Mouse (Mus musculus) myocyte (in vitro differentiated cells): Measurements from ENCODE around the gene Shh. TPM values are rescaled to one million over a fixed set of nuclear protein-coding genes. Genes with fewer than 3 reads are reported as not detected.

Experiments
- H3K27me3 ChIP-seq: one replicate; pipeline ENCODE4 v1.6.1; 2011; ENCODE audit not compliant: control insufficient read depth, insufficient read depth, insufficient read length
- H3K36me3 ChIP-seq: one replicate; pipeline ENCODE4 v1.6.1; 2011; ENCODE audit not compliant: control insufficient read depth, insufficient read depth
- H3K4me2 ChIP-seq: one replicate; pipeline ENCODE4 v1.6.1; 2011; ENCODE audit warnings: low read depth, control low read depth
- H3K4me3 ChIP-seq: one replicate; pipeline ENCODE4 v1.5.1; 2011; ENCODE audit warnings: mild to moderate bottlenecking, control low read depth, moderate library complexity
- H3K79me2 ChIP-seq: one replicate; pipeline ENCODE4 v1.6.1; 2011; ENCODE audit not compliant: control insufficient read depth, insufficient read depth
- H3ac ChIP-seq: one replicate; pipeline ENCODE4 v1.6.1; 2011; ENCODE audit not compliant: control insufficient read depth, insufficient read length
- CEBPB ChIP-seq: IDR thresholded peaks from 2 replicates; pipeline ENCODE4 v1.6.1; 2011; ENCODE audit warnings: mild to moderate bottlenecking, moderate library complexity; ENCODE audit not compliant: poor library complexity, insufficient read depth, severe bottlenecking
- E2F4 ChIP-seq: IDR thresholded peaks from one replicate; pipeline ENCODE4 v1.6.1; 2011; ENCODE audit warnings: mild to moderate bottlenecking, control low read depth, moderate library complexity; ENCODE audit not compliant: insufficient read depth
- MAX ChIP-seq: IDR thresholded peaks from one replicate; pipeline ENCODE4 v1.6.1; 2011; ENCODE audit warnings: low read depth, mild to moderate bottlenecking, control low read depth
- MYOD1 ChIP-seq, 3 experiments: IDR thresholded peaks; one replicate each; pipeline ENCODE4 v1.6.1; 2011; ENCODE audit warnings: control low read depth in 2 of 3, low read depth in 2 of 3, mild to moderate bottlenecking in 2 of 3, moderate library complexity in 1 of 3; ENCODE audit not compliant: insufficient read length in 2 of 3, control insufficient read depth in 1 of 3
- MYOG ChIP-seq, 3 experiments: IDR thresholded peaks; one replicate each; pipeline ENCODE4 v1.6.1; 2011; ENCODE audit warnings: control low read depth in 2 of 3, low read depth in 2 of 3, mild to moderate bottlenecking in 2 of 3; ENCODE audit not compliant: insufficient read length in 2 of 3, control insufficient read depth in 1 of 3, insufficient read depth in 1 of 3
- POLR2A ChIP-seq: IDR thresholded peaks from one replicate; pipeline ENCODE4 v1.6.1; 2011; ENCODE audit warnings: low read depth, mild to moderate bottlenecking, control low read depth, moderate library complexity; ENCODE audit not compliant: insufficient read length
- POLR2AphosphoS2 ChIP-seq: IDR thresholded peaks from one replicate; pipeline ENCODE4 v1.6.1; 2011; ENCODE audit warnings: low read depth, control low read depth; ENCODE audit not compliant: insufficient read length
- REST ChIP-seq: IDR thresholded peaks from one replicate; pipeline ENCODE4 v1.6.1; 2011; ENCODE audit warnings: mild to moderate bottlenecking, control low read depth, moderate library complexity; ENCODE audit not compliant: insufficient read depth, insufficient read length
- SRF ChIP-seq: IDR thresholded peaks from one replicate; pipeline ENCODE4 v1.6.1; 2011; ENCODE audit warnings: low read depth; ENCODE audit not compliant: control insufficient read depth, insufficient read length
- TCF12 ChIP-seq: IDR thresholded peaks from one replicate; pipeline ENCODE4 v1.6.1; 2011; ENCODE audit warnings: mild to moderate bottlenecking, control low read depth; ENCODE audit not compliant: poor library complexity, insufficient read depth, severe bottlenecking
- TCF3 ChIP-seq: IDR thresholded peaks from one replicate; pipeline ENCODE4 v1.6.1; 2011; ENCODE audit warnings: low read depth, control low read depth; ENCODE audit not compliant: insufficient read length
- USF1 ChIP-seq: IDR thresholded peaks from one replicate; pipeline ENCODE4 v1.6.1; 2011; ENCODE audit warnings: low read depth, mild to moderate bottlenecking, control low read depth, moderate library complexity
- polyA plus RNA-seq: library from polyadenylated mRNA; unstranded; fragments of >200 nt; fragmentation: generic; extraction: Trizol; gene quantifications from one replicate; pipeline ENCODE4 v1.2.1, GENCODE M21; 2012; ENCODE audit warnings: missing spikeins

Shh gene
- polyA plus RNA-seq, 1 experiment = not detected

- Histone ChIP-seq H3K36me3 (no peaks in the 10 kb centered on the region), H3K4me3 (no peak overlapping the region), H3ac (no peak overlapping the region), H3K27me3 (peaks cover 81% of the 10 kb centered on the region), H3K4me2 (no peak overlapping the region), H3K79me2 (no peaks in the 10 kb centered on the region)
- TF ChIP-seq TCF3 (no peak), MAX (no peak), MYOG (IDR thresholded peaks at IDR 0.05; ENCODE audit: control insufficient read depth in 1 of 3, insufficient read depth in 1 of 3, insufficient read length in 2 of 3, low read depth in 2 of 3) (no peak), TCF12 (no peak), USF1 (no peak), REST (no peak), E2F4 (no peak), MYOD1 (IDR thresholded peaks at IDR 0.05; ENCODE audit: control insufficient read depth in 1 of 3, insufficient read length in 2 of 3, low read depth in 2 of 3) (no peak), SRF (no peak), POLR2AphosphoS2 (no peak), CEBPB (no peak)
These were observed 2.5 kb downstream of the Shh start for GRCm38 (mm10) chr5:28464361-28465098.

DNA sequence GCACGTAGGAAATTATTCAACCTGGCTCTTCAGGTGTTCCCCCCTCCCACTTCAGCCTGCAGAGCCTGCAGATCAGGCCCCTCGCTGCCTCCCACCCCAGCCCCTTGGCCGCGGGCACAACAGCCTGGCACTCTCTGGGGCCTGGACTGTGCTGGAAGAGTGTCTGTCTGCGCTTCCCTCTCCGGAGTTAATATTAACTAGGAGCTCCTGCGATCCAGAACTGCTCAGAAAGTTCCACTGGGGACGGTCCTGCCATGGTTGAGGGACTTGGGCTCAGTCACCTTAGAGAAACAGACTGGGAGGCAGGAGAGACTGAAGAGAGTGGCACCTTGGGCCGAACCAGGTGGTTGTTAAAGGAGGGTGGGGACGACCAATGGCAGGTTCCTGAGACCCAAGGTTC lies 3.4 kb downstream of the Shh start:
- Histone ChIP-seq H3K79me2 (no peaks in the 10 kb centered on the region), H3K27me3 (peaks cover 90% of the 10 kb centered on the region), H3K4me3 (no peak overlapping the region), H3ac (no peak overlapping the region), H3K4me2 (no peak overlapping the region), H3K36me3 (no peaks in the 10 kb centered on the region)
- no peak for TF ChIP-seq USF1
- no peak for TF ChIP-seq E2F4
- no peak for TF ChIP-seq MYOG (IDR thresholded peaks at IDR 0.05; ENCODE audit: control insufficient read depth in 1 of 3, insufficient read depth in 1 of 3, insufficient read length in 2 of 3, low read depth in 2 of 3)
- TF ChIP-seq TCF12 = no peak

DNA sequence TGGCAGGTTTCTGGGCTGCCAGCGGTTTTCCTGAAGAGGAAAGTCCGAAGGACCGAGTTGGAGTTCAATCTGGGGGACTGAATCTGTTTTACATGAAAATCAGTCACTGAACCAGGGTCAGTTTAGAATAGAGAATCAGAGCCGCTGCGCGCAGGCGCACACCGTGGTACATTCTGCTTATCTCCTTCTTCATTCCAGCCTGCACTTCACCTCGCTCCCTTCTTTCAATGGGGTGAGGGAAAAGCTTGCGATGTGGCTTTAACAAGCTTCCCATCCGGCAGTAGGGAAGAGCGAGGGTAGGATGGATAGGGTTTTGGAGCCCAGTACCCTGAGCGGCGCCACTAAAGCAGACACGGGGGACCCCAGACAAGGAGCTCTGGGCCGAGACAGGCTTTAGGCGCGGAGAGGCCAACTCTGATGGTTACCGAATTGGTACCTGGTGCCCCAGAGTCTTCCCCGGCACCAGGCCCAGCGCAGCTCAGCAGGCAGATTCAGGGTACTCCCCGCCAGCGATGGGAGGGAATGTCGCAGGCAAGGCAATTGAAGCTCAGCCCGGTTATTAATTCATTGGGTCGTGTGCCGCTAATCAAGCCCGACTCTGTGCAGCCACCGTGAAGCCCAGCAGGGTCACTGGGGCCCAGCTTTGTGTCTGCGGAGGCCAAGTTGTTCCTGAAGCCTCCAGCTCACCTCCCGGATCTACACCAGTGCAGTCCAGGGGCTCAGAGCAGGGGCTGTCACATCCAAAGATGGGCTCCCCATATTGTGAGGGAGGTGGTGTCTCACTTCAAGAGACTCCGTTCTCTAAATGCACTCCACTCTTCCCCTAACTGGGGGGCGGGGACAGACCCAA lies 4.1 kb downstream of the Shh start:
- no peak overlapping the region for H3K4me2 ChIP-seq
- H3ac ChIP-seq = no peak overlapping the region
- peaks cover 92% of the 10 kb centered on the region for H3K27me3 ChIP-seq
- H3K79me2 ChIP-seq = no peaks in the 10 kb centered on the region
- no peaks in the 10 kb centered on the region for H3K36me3 ChIP-seq
- no peak overlapping the region for H3K4me3 ChIP-seq
- no peak for TF ChIP-seq TCF3
- TF ChIP-seq E2F4 = no peak
- no peak for TF ChIP-seq MAX
- no peak for TF ChIP-seq CEBPB
- TF ChIP-seq SRF = no peak
- no peak for TF ChIP-seq POLR2AphosphoS2
- no peak for TF ChIP-seq POLR2A
- no peak for TF ChIP-seq MYOD1 (IDR thresholded peaks at IDR 0.05; ENCODE audit: control insufficient read depth in 1 of 3, insufficient read length in 2 of 3, low read depth in 2 of 3)
- no peak for TF ChIP-seq USF1
- TF ChIP-seq REST = no peak
- TF ChIP-seq MYOG (IDR thresholded peaks at IDR 0.05; ENCODE audit: control insufficient read depth in 1 of 3, insufficient read depth in 1 of 3, insufficient read length in 2 of 3, low read depth in 2 of 3) = no peak
- TF ChIP-seq TCF12 = no peak

DNA sequence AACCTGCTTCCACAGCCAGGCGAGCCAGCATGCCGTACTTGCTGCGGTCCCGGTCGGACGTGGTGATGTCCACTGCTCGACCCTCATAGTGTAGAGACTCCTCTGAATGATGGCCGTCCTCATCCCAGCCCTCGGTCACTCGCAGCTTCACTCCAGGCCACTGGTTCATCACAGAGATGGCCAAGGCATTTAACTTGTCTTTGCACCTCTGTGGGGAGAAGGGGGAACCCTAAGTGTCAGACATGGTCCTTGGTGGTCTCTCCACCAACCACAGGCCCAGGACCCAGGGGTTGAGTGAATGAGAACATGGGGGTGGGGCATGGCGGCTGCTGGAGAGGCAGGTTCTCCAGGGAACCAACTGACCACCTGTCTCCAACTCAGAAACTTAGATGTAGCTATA lies 5.7 kb downstream of the Shh start:
- Histone ChIP-seq H3K4me3 (no peak overlapping the region), H3ac (no peak overlapping the region), H3K4me2 (no peak overlapping the region), H3K36me3 (no peaks in the 10 kb centered on the region), H3K79me2 (no peaks in the 10 kb centered on the region), H3K27me3 (peaks cover 83% of the 10 kb centered on the region)
- TF ChIP-seq MYOG (IDR thresholded peaks at IDR 0.05; ENCODE audit: control insufficient read depth in 1 of 3, insufficient read depth in 1 of 3, insufficient read length in 2 of 3, low read depth in 2 of 3) (no peak), POLR2AphosphoS2 (no peak), CEBPB (no peak), USF1 (no peak), E2F4 (no peak), POLR2A (no peak), TCF12 (no peak), MYOD1 (IDR thresholded peaks at IDR 0.05; ENCODE audit: control insufficient read depth in 1 of 3, insufficient read length in 2 of 3, low read depth in 2 of 3) (no peak), TCF3 (no peak), SRF (no peak), REST (no peak), MAX (no peak)
